In genomic region chr12:111999735-112000134, GRCm38 (mm10) we compare ENCODE assay signal across 31 mouse cellular contexts. TPM values are rescaled to one million over a fixed set of nuclear protein-coding genes. Genes with fewer than 3 reads are reported as not detected.
"Had no signal": no experiment of that assay in that cellular context is flagged by ENCODE, and none has a peak within 500 bp of the region (broad histone marks: within the 10 kb centered on the region; RNA-seq: fewer than 3 reads in every experiment).

No protein-coding gene starts in this region.

- H3K4me1 ChIP-seq: embryonic facial prominence, embryonic 10.5 days; embryonic facial prominence, embryonic 12.5 days; embryonic facial prominence, embryonic 13.5 days; embryonic facial prominence, embryonic 15.5 days; forebrain, embryonic 10.5 days; forebrain, embryonic 12.5 days; forebrain, embryonic 13.5 days; forebrain, embryonic 15.5 days had no signal

- H3K9me3 ChIP-seq: embryonic facial prominence, embryonic 10.5 days; embryonic facial prominence, embryonic 12.5 days; embryonic facial prominence, embryonic 13.5 days; embryonic facial prominence, embryonic 15.5 days; forebrain, embryonic 12.5 days; forebrain, embryonic 13.5 days; forebrain, embryonic 15.5 days had no signal

- DNase-seq: cerebellum, adult 18-20 months; cerebellum, adult 2 months; cerebellum, adult 8-10 months; cerebellum, adult 9-10 months; cerebellum, adult 9-11 months; cerebellum, postnatal 10 days; cerebellum, postnatal 14 days; cerebellum, postnatal 25 days; cerebellum, postnatal 36 days; embryo, embryonic 11 days; forebrain, postnatal 0 days; gastrocnemius, adult 2 months; gastrocnemius, postnatal 10 days; gastrocnemius, postnatal 14 days; gastrocnemius, postnatal 25 days; gastrocnemius, postnatal 36 days; heart, adult 18-20 months; heart, adult 2 months had no signal

- H3K36me3 ChIP-seq: embryonic facial prominence, embryonic 10.5 days; embryonic facial prominence, embryonic 12.5 days; embryonic facial prominence, embryonic 13.5 days; embryonic facial prominence, embryonic 15.5 days; forebrain, embryonic 10.5 days; forebrain, embryonic 12.5 days; forebrain, embryonic 15.5 days had no signal

- H3K27ac ChIP-seq: embryonic facial prominence, embryonic 10.5 days; embryonic facial prominence, embryonic 12.5 days; embryonic facial prominence, embryonic 13.5 days; embryonic facial prominence, embryonic 15.5 days; forebrain, embryonic 10.5 days; forebrain, embryonic 12.5 days; forebrain, embryonic 13.5 days; forebrain, embryonic 15.5 days; gastrocnemius, adult 2 months; heart, adult 2 months had no signal

- ATAC-seq: forebrain, embryonic 13.5 days; forebrain, embryonic 14.5 days; forebrain, embryonic 15.5 days; forebrain, postnatal 0 days had no signal

- H3K4me2 ChIP-seq: embryonic facial prominence, embryonic 12.5 days; embryonic facial prominence, embryonic 13.5 days; embryonic facial prominence, embryonic 15.5 days; forebrain, embryonic 12.5 days; forebrain, embryonic 13.5 days; forebrain, embryonic 15.5 days had no signal

- H3K9ac ChIP-seq: embryonic facial prominence, embryonic 12.5 days; embryonic facial prominence, embryonic 13.5 days; embryonic facial prominence, embryonic 15.5 days; forebrain, embryonic 12.5 days; forebrain, embryonic 13.5 days; forebrain, embryonic 15.5 days; forebrain, postnatal 0 days had no signal

- H3K27me3 ChIP-seq: embryonic facial prominence, embryonic 12.5 days; embryonic facial prominence, embryonic 13.5 days; embryonic facial prominence, embryonic 15.5 days; forebrain, embryonic 12.5 days; forebrain, embryonic 13.5 days; forebrain, embryonic 15.5 days had no signal

- H3K4me3 ChIP-seq: embryonic facial prominence, embryonic 10.5 days; embryonic facial prominence, embryonic 12.5 days; embryonic facial prominence, embryonic 13.5 days; embryonic facial prominence, embryonic 15.5 days; erythroblast, embryonic 14.5 days; forebrain, embryonic 10.5 days; forebrain, embryonic 12.5 days; forebrain, embryonic 13.5 days; forebrain, embryonic 15.5 days; gastrocnemius, adult 2 months; heart, adult 2 months had no signal

RNA-seq across cellular contexts. Expression of gene Rd3l, which starts 18.6 kb away (rescaled TPM):
- polyA plus RNA-seq: embryonic facial prominence, embryonic 10.5 days; embryonic facial prominence, embryonic 11.5 days; embryonic facial prominence, embryonic 12.5 days; embryonic facial prominence, embryonic 13.5 days; embryonic facial prominence, embryonic 14.5 days; embryonic facial prominence, embryonic 15.5 days; erythroblast, embryonic 14.5 days; forebrain, embryonic 10.5 days; forebrain, embryonic 12.5 days; forebrain, embryonic 13.5 days; forebrain, embryonic 14.5 days; forebrain, embryonic 15.5 days; gonadal fat pad, adult 2 months; heart, adult 2 months had no signal

RNA-seq across cellular contexts. Expression of gene Tdrd9, which starts 28.4 kb away (rescaled TPM):
- polyA plus RNA-seq: erythroblast, embryonic 14.5 days had no signal
